Mouse (Mus musculus) hindbrain, postnatal 0 days (tissue): Measurements from ENCODE around the gene Arhgap45. TPM values are rescaled to one million over a fixed set of nuclear protein-coding genes. Genes with fewer than 3 reads are reported as not detected.
A peak's percentile ranks its signal among the peaks of the same experiment; 100 is the strongest.

Source experiments
- ATAC-seq: fragments of 200-750 bp; cut with Nextera tagmentation; 2 replicates; pipeline ENCODE4 v1.8.0; 2017; ENCODE audit warnings: mild to moderate bottlenecking, moderate TSS enrichment, moderate library complexity
- DNase-seq: peaks from one replicate; pipeline ENCODE4 v3.0.0-alpha.2; 2015; ENCODE audit warnings: low spot score
- H3K27ac ChIP-seq: fragments of 300-500 bp; sonication (generic); 2 replicates; pipeline ENCODE4 v1.5.1; 2014; ENCODE audit warnings: mild to moderate bottlenecking
- H3K27me3 ChIP-seq: fragments of 300-500 bp; sonication (generic); 2 replicates; pipeline ENCODE4 v1.6.1; 2014; ENCODE audit warnings: low read length, mixed read lengths; ENCODE audit not compliant: insufficient read depth
- H3K36me3 ChIP-seq: fragments of 300-500 bp; sonication (generic); 2 replicates; pipeline ENCODE4 v1.6.1; 2014; ENCODE audit warnings: low read length, mixed read lengths; ENCODE audit not compliant: insufficient read depth
- H3K4me1 ChIP-seq: fragments of 300-500 bp; sonication (generic); 2 replicates; pipeline ENCODE4 v1.6.1; 2014; ENCODE audit warnings: antibody characterized with exemption, low read length, mixed read lengths; ENCODE audit not compliant: insufficient read depth
- H3K4me2 ChIP-seq: fragments of 300-500 bp; sonication (generic); 2 replicates; pipeline ENCODE4 v1.6.1; 2014; ENCODE audit warnings: low read depth, mild to moderate bottlenecking, low read length, moderate library complexity, mixed read lengths
- H3K4me3 ChIP-seq: fragments of 300-500 bp; sonication (generic); 2 replicates; pipeline ENCODE4 v1.5.1; 2014; ENCODE audit warnings: low read length
- H3K9ac ChIP-seq: fragments of 300-500 bp; sonication (generic); replicated peaks from 2 replicates; pipeline ENCODE4 v1.6.1; 2014; ENCODE audit warnings: mild to moderate bottlenecking, low read length, moderate library complexity, mixed read lengths
- H3K9me3 ChIP-seq: fragments of 300-500 bp; sonication (generic); 2 replicates; pipeline ENCODE4 v1.6.1; 2016; ENCODE audit warnings: low read length, mixed read lengths
- CTCF ChIP-seq: IDR thresholded peaks from 2 replicates; pipeline ENCODE4 v1.5.1; 2016; ENCODE audit warnings: antibody characterized with exemption, control low read depth, low read depth
- WGBS: fragments of 180-500 bp; shearing (Covaris S2); extraction: QIAGEN DNeasy Blood & Tissue Kit; methylation state at CpG from one replicate; pipeline ENCODE4 v1.1.7; 2014; 5-methylcytosine and 5-hydroxymethylcytosine counted together
- polyA plus RNA-seq: library from polyadenylated mRNA; unstranded; fragments of >200 nt; fragmentation: Nextera tagmentation; extraction: Ambion mirVana; gene quantifications from 2 replicates; pipeline ENCODE4 v1.2.1, GENCODE M21; 2015
- total RNA-seq: library from RNA; depleted of rRNA; stranded (reverse); fragments of >200 nt; gene quantifications from 2 replicates; pipeline ENCODE4 v1.2.3, GENCODE M21; 2014

Gene Arhgap45
- total and polyA plus RNA-seq, 2 experiments from 2014 or later = 1.7 to 3.3 TPM

DNA sequence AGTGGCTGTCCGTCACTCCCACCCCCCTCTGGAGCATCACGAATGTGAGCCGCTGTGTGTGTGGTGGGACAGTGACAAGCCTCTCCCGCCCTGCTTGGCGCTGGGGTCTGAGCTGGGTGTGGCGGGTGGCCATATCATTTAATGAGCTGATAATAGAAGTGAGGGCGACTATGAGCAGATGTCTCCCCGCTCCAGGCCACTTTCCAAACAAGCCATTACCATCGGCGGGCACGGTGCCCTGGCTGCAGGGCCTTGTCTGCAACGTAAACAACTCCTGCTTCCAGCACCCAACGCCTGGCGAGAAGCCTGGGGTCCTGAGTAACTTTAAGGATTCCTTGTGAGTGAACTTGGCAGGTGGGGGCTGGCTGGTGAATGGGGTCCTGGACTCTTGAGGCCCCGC lies 18.6 kb upstream of the Arhgap45 start:
- 0 out of 2 replicates have a peak overlapping the region, but pooled peaks have one; percentile 41 for H3K27ac ChIP-seq

DNA sequence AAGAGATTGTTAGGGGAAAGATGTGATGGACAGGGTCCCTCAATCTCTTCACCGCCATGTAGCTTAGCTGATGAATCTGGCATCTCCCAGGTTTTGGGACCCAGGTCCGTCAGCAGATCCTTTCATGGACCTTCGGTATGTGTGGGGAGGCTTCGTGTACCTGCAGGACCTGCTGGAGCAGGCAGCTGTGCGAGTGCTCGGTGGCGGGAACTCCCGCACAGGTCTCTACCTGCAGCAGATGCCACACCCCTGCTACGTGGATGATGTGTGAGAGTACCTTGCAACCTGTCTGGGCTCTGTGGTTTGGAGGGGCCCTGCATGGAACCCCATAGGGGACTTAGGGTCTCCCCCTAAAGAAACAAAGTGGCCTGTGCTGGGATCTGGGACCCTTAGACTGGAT lies 14.5 kb upstream of the Arhgap45 start:
- DNase-seq (no peak), ATAC-seq (no peak)
- no peak overlapping the region for H3K27ac ChIP-seq
- H3K4me3 ChIP-seq = no peak overlapping the region
- WGBS = 85% methylated on average over 9 of the region's 9 CpGs
- H3K9ac ChIP-seq = no peak overlapping the region
- no peak for TF ChIP-seq CTCF
- H3K27me3 ChIP-seq = 0 out of 2 replicates have a peak, but pooled peaks cover 5% of the 10 kb centered on the region
- no peaks in the 10 kb centered on the region for H3K36me3 ChIP-seq
- no peak overlapping the region for H3K4me2 ChIP-seq
- no peaks in the 10 kb centered on the region for H3K9me3 ChIP-seq
- H3K4me1 ChIP-seq = peaks cover 13% of the 10 kb centered on the region; the same call in 1 of the 2 replicates

More for the DNA sequence above, 18.6 kb upstream of the Arhgap45 start:
- WGBS = 6% methylated on average over 15 of the region's 15 CpGs
- 0 out of 2 replicates have a peak overlapping the region, but pooled peaks have one; percentile 28 for H3K9ac ChIP-seq
- no peaks in the 10 kb centered on the region for H3K9me3 ChIP-seq
- H3K4me3 ChIP-seq = peak overlapping the region; percentile 46
- H3K4me1 ChIP-seq = peaks cover 9% of the 10 kb centered on the region; the same call in 1 of the 2 replicates
- H3K4me2 ChIP-seq = peak overlapping the region; percentile 79
- ATAC-seq (no peak), DNase-seq (peak; percentile 61)
- 0 out of 2 replicates have a peak, but pooled peaks cover 5% of the 10 kb centered on the region for H3K27me3 ChIP-seq
- H3K36me3 ChIP-seq = no peaks in the 10 kb centered on the region
- no peak for TF ChIP-seq CTCF

DNA sequence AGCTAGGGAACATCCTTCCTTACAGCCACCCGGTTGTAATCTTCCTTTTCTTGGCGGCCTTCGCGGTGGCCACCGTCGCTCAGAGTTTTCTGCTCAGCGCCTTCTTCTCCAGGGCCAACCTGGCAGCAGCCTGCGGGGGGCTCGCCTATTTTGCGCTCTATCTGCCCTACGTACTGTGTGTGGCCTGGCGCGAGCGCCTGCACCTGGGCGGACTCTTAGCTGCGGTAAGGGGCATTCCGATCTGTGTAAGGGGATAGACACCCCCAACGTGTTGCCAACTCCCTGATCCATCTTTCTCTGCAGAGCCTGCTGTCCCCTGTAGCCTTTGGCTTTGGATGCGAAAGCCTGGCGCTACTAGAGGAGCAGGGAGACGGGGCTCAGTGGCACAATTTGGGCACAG lies 13.6 kb upstream of the Arhgap45 start:
- 0 out of 2 replicates have a peak, but pooled peaks cover 5% of the 10 kb centered on the region for H3K27me3 ChIP-seq
- DNase-seq (no peak), ATAC-seq (no peak)
- no peak overlapping the region for H3K4me3 ChIP-seq
- no peaks in the 10 kb centered on the region for H3K9me3 ChIP-seq
- H3K36me3 ChIP-seq = no peaks in the 10 kb centered on the region
- H3K4me1 ChIP-seq = peaks cover 9% of the 10 kb centered on the region; the same call in 1 of the 2 replicates
- H3K27ac ChIP-seq = no peak overlapping the region
- no peak overlapping the region for H3K4me2 ChIP-seq
- TF ChIP-seq CTCF = no peak
- WGBS = 22% methylated on average over 21 of the region's 21 CpGs
- no peak overlapping the region for H3K9ac ChIP-seq

DNA sequence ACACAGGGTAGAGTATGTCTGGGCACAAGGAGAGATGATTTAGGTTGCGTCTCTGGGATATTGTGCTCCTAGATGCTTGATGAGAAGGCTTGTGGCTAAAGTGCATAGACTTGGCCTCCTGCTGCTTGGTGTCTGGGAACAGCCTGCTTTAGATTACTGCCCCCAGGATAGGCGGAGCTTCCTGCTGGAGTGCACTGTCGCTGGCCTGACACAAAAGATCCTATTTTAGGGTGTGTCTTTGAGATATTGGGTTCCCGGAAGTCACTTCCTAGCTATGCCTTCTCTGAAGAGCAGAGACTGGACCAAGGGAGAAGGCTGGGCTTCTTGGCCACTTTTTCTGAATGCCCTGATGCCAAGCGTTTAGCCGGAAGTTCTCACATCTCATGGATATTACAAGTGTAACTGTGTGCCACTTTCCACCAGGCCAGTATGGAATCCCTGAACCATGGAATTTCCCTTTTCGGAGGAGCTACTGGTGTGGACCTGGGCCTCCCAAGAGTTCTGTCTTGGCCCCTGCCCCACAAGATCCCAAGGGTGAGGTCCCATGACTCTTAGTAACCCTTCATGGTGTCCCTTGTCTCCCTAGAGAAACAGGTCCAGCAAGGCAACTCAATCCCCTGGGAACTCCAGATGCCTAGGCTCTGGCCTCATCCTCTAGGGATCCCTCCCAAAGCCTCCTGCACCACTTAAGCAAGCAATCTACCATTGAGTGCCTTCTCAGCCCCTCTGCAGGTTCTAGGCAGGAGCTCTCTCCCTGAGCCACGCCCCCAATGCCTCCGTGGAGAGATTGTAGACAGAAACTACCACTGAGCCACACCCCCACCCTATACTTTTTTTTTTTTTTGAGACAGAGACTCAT lies 12.8 kb upstream of the Arhgap45 start:
- 0 out of 2 replicates have a peak, but pooled peaks cover 5% of the 10 kb centered on the region for H3K27me3 ChIP-seq
- ATAC-seq (no peak), DNase-seq (no peak)
- H3K36me3 ChIP-seq = no peaks in the 10 kb centered on the region
- H3K27ac ChIP-seq = no peak overlapping the region
- H3K4me3 ChIP-seq = no peak overlapping the region
- no peaks in the 10 kb centered on the region for H3K9me3 ChIP-seq
- WGBS = 64% methylated on average over 9 of the region's 9 CpGs
- H3K4me1 ChIP-seq = 0 out of 2 replicates have a peak, but pooled peaks cover 7% of the 10 kb centered on the region
- no peak overlapping the region for H3K9ac ChIP-seq
- no peak for TF ChIP-seq CTCF
- H3K4me2 ChIP-seq = no peak overlapping the region

DNA sequence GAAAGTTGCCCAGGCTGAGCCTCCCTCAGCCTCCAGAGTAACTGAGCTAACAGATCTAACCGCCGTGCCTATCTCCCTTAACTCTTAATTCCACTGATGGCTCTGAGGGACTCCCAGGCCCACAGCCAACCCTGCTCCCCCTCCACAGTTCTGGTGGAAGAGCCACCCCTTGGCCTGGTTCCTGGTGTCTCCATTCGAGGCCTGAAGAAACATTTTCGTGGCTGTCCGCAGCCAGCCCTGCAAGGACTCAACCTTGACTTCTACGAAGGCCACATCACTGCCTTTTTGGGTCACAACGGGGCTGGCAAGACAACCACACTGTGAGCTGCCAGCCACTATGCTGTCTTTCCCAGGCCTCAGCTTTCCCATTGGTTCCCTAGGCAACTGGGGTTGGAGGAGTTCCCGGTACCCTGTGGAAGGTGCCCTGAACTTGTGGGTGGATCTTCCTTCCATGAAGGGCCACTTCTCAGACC lies 12.2 kb upstream of the Arhgap45 start:
- DNase-seq (no peak), ATAC-seq (peak; percentile 36; the same call in 1 of the 2 replicates)
- no peak overlapping the region for H3K27ac ChIP-seq
- H3K36me3 ChIP-seq = no peaks in the 10 kb centered on the region
- no peaks in the 10 kb centered on the region for H3K9me3 ChIP-seq
- H3K9ac ChIP-seq = no peak overlapping the region
- no peak overlapping the region for H3K4me3 ChIP-seq
- 0 out of 2 replicates have a peak, but pooled peaks cover 5% of the 10 kb centered on the region for H3K27me3 ChIP-seq
- TF ChIP-seq CTCF = no peak
- 0 out of 2 replicates have a peak, but pooled peaks cover 7% of the 10 kb centered on the region for H3K4me1 ChIP-seq
- 69% methylated on average over 8 of the region's 8 CpGs for WGBS
- no peak overlapping the region for H3K4me2 ChIP-seq

DNA sequence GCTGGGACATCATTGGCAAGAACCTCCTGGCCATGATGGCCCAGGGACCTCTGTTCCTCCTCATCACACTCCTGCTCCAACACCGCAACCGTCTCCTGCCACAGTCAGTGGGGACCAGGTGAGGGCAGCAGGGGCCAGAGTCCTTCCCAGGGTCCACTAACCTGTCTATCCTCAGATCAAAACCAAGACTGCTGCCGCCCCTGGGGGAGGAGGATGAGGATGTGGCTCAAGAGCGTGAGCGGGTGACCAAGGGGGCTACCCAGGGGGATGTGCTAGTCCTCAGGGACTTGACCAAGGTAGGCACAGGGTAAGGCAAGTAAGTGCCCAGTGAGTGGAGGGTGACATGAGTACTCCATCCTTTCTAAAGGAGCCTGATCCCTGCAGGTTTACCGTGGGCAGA lies 4.7 kb upstream of the Arhgap45 start:
- 90% methylated on average over 6 of the region's 6 CpGs for WGBS
- H3K9ac ChIP-seq = no peak overlapping the region
- no peaks in the 10 kb centered on the region for H3K4me1 ChIP-seq

More for the DNA sequence above, 4.7 kb upstream of the Arhgap45 start:
- no peak overlapping the region for H3K27ac ChIP-seq
- TF ChIP-seq CTCF = no peak
- peaks cover 17% of the 10 kb centered on the region; the same call in 1 of the 2 replicates for H3K36me3 ChIP-seq
- peaks cover 12% of the 10 kb centered on the region; the same call in 1 of the 2 replicates for H3K27me3 ChIP-seq
- H3K4me3 ChIP-seq = no peak overlapping the region
- DNase-seq = no peak
- H3K4me2 ChIP-seq = no peak overlapping the region
- no peak for ATAC-seq
- H3K9me3 ChIP-seq = peaks cover 21% of the 10 kb centered on the region
